Mouse (Mus musculus): ENCODE results near the gene Eif3g. TPM values are rescaled to one million over a fixed set of nuclear protein-coding genes. Genes with fewer than 3 reads are reported as not detected.

Gene Eif3g
- polyA plus RNA-seq, 1 experiment from 2014 or later, result 131 TPM

DNA sequence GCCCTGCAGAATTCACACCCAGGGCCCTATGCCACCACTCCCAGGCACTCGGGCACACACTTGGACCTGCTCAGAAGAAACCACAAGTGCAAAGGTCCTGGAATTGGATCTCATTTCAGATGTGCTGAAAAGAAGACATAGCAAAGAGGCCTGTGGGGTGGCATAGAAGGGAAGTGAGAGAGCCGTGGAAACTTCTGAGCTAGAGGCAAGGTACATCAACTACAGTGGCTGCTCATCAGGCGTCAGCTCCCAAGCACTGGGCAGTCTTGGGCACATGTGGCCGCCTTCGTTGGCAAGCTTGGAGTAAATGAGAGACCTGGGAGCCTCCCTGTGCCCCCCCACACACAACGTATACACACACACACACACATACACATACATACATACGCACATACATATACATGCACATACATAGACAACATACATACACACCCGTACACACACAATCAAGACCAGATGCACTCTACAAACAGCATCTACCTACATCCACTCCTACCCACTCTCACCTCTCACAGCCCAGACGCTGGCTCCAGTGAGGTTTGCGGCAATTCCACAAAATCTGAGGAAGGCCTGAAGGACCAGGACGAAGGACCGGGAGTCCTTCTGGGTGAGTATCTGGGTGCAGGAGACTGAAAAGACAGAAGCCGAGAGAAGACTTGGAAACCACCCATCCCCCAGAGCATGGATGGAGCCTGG is 19.2 kb downstream of the Eif3g start, which contains the start of gene Angptl6:
Angptl6 (minus strand) TSS at position 631 of the 696 bp plus-strand sequence.
- Histone ChIP-seq H3K27ac (ENCODE audit: low read depth, low read length) (peak within 1 kb of the TSS; percentile 86), H3K27me3 (replicated peaks; ENCODE audit: control insufficient read depth, insufficient read depth, low read length) (no peaks in the 10 kb centered on the region), H3K4me3 (ENCODE audit: low read depth, low read length) (peak within 1 kb of the TSS; percentile 36), H3K9ac (ENCODE audit: low read depth, low read length) (peak within 1 kb of the TSS; percentile 28; the same call in 1 of the 2 replicates), H3K4me1 (replicated peaks; ENCODE audit: control insufficient read depth, insufficient read depth, low read length) (no peaks in the 10 kb centered on the region), H3K36me3 (ENCODE audit: control insufficient read depth, insufficient read depth) (0 out of 2 replicates have a peak, but pooled peaks cover 5% of the 10 kb centered on the region), H3K9me3 (ENCODE audit: control insufficient read depth) (no peaks in the 10 kb centered on the region), H3K4me2 (replicated peaks; ENCODE audit: low read depth) (peak within 1 kb of the TSS; percentile 74)
- WGBS, result 74% methylated on average over 13 of the region's 13 CpGs
- no peak for TF ChIP-seq CTCF (IDR thresholded peaks at IDR 0.05; ENCODE audit: low read depth)
- ATAC-seq, result no peak

DNA sequence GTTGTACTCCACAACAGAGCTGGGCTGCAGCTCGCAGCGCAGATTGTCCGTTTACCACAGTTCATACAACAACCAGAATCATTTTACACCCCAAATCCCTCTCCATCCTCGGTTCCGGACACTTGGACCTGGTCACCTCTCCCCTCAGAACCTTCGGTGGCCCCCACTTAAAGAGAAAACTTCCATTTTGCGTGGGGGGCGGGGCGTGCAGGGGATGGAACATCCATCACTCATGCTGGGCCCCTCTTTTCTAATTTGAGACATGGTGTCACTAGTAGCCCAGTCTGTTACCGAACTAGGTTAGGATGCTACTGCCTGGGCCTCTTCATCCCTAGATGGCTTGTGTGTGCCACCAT is 19.7 kb downstream of the Eif3g start:
- no peaks in the 10 kb centered on the region for H3K9me3 ChIP-seq (ENCODE audit: control insufficient read depth)
- peak overlapping the region; percentile 74 for H3K4me2 ChIP-seq (replicated peaks; ENCODE audit: low read depth)
- TF ChIP-seq CTCF (IDR thresholded peaks at IDR 0.05; ENCODE audit: low read depth), result no peak
- peak overlapping the region; percentile 28; the same call in 1 of the 2 replicates for H3K9ac ChIP-seq (ENCODE audit: low read depth, low read length)
- H3K4me3 ChIP-seq (ENCODE audit: low read depth, low read length), result peak overlapping the region; percentile 36
- H3K4me1 ChIP-seq (replicated peaks; ENCODE audit: control insufficient read depth, insufficient read depth, low read length), result no peaks in the 10 kb centered on the region
- no peaks in the 10 kb centered on the region for H3K27me3 ChIP-seq (replicated peaks; ENCODE audit: control insufficient read depth, insufficient read depth, low read length)
- H3K27ac ChIP-seq (ENCODE audit: low read depth, low read length), result peak overlapping the region; percentile 86
- H3K36me3 ChIP-seq (ENCODE audit: control insufficient read depth, insufficient read depth), result peaks cover 7% of the 10 kb centered on the region
- no peak for ATAC-seq
- WGBS, result 14% methylated on average over 10 of the region's 10 CpGs

DNA sequence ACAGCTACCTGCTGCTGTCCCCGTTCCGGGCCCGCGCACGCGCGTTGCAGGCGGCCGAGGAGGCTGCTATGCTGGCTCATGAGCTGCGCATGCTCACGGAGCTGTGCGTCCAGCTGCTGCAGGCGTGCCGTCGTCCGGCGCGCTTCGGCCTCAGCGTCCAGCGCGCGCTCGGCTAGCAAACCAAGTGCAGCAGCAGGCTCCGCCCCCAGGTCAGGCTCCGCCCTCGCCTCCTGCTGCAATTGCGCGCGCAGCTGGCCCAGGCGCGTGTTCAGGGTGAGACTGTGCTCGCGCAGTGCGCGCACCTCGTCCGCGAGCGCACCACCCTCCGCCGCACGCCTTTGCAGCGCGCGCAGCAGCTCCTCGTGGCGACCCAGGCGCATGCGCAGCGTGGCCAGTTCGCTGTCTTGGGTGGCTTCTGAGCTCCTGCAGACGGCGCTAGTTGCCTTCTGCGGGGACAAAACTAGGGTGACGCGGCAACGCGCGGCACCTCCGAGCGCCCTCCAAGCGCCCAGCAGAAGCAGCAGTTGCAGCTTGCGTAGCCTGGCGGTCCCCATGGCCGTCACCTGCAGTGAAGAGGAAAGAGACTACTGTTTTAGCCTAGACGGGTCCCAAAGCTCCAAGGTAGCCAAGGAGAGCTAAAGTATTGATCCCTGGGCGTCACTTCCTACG is 20.2 kb downstream of the Eif3g start:
- peak; percentile 98 for TF ChIP-seq CTCF (IDR thresholded peaks at IDR 0.05; ENCODE audit: low read depth)
- Histone ChIP-seq H3K27ac (ENCODE audit: low read depth, low read length) (peak overlapping the region; percentile 86), H3K36me3 (ENCODE audit: control insufficient read depth, insufficient read depth) (peaks cover 12% of the 10 kb centered on the region), H3K27me3 (replicated peaks; ENCODE audit: control insufficient read depth, insufficient read depth, low read length) (no peaks in the 10 kb centered on the region), H3K4me2 (replicated peaks; ENCODE audit: low read depth) (peak overlapping the region; percentile 74), H3K4me3 (ENCODE audit: low read depth, low read length) (peak overlapping the region; percentile 36), H3K9ac (ENCODE audit: low read depth, low read length) (peak overlapping the region; percentile 28; the same call in 1 of the 2 replicates), H3K9me3 (ENCODE audit: control insufficient read depth) (no peaks in the 10 kb centered on the region), H3K4me1 (replicated peaks; ENCODE audit: control insufficient read depth, insufficient read depth, low read length) (no peaks in the 10 kb centered on the region)
- WGBS, result under 1% methylated on average over 69 of the region's 69 CpGs
- peak; percentile 97 for ATAC-seq

DNA sequence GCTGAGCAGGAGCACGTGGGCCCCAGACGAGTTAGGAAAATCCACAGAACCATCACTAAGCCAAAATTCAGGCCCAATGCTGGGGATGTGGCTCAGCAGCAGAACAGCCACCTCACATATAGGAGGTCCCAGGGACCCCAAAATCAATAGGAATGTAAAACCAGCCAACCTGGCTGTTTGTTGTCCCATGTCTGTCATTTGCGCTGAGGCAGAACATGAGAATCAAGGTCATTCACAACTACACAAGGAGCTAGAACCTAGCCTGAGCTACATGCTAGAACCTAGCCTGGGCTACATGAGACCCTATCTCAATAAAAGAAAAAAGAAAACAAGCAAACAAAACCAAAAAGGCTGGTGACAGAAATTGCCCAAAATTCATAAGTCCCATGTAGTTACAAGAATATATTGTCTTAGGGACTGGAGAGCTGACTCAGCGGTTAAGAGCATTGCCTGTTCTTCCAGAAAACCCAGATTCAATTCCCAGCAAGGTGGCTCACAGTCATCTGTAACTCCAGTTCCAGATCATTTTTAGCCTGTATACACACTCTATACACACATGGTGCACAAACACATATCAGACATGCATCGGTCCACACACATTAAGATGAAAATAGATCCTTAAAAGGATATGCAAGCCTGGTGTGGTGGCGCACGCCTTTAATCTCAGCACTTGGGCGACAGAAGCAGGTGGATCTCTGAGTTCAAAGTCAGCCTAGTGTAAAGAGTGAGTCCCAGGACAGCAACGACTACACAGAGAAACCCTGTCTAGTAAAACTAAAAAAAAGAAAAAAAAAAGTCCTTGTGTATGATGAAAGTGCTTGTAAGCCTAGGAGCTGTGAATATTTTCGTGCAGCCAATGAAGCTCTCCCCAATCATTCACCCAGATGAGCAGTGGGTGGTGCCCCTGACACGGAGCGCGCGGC is 21.0 kb downstream of the Eif3g start:
- Histone ChIP-seq H3K4me1 (replicated peaks; ENCODE audit: control insufficient read depth, insufficient read depth, low read length) (no peaks in the 10 kb centered on the region), H3K4me2 (replicated peaks; ENCODE audit: low read depth) (peak overlapping the region; percentile 66), H3K36me3 (ENCODE audit: control insufficient read depth, insufficient read depth) (peaks cover 20% of the 10 kb centered on the region), H3K9me3 (ENCODE audit: control insufficient read depth) (no peaks in the 10 kb centered on the region), H3K9ac (ENCODE audit: low read depth, low read length) (peak overlapping the region; percentile 22; the same call in 1 of the 2 replicates), H3K4me3 (ENCODE audit: low read depth, low read length) (peak overlapping the region; percentile 29), H3K27ac (ENCODE audit: low read depth, low read length) (no peak overlapping the region), H3K27me3 (replicated peaks; ENCODE audit: control insufficient read depth, insufficient read depth, low read length) (no peaks in the 10 kb centered on the region)
- ATAC-seq, result no peak; the same call in 1 of the 2 replicates
- whole genome bisulfite sequencing, result 32% methylated on average over 14 of the region's 14 CpGs
- TF ChIP-seq CTCF (IDR thresholded peaks at IDR 0.05; ENCODE audit: low read depth), result no peak

DNA sequence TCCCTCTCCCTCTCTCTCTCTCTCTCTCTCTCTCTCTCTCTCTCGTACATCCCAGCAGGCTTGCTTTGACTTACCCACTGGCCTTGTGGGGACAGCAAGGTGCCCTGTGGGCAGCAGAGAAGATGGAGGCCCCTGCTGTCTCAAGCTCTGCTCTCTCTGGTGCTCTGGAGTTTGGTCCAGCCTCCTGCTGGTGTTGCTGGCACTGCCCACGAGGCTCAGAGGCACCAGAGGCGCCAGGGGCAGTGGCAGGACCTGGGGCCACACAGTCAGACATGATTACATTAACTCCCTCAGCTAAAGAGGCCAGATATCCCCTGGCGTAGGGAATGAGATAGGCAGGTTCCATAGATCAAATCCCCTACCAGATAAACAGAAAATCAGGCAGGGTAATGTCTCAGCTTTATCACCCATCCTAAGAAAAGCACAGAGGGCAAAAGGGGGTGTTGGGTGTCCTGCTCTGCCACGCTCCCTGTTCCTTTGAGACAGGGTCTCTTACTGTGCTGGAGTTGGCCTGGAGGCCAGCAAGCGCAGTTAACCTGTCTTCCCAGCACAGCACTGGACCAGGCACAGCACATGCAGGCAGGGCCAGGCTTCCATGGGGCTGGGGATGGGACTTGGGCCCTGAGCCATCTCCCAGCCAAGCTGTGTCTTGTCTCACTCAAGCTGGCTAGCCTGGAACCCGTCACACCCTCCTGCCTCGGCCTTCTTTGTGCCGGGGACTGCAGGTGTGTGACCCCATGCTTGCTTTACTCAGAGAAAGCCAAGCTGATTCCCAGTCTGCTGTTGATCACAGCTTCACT is 21.9 kb downstream of the Eif3g start:
- no peak overlapping the region for H3K9ac ChIP-seq (ENCODE audit: low read depth, low read length)
- no peak overlapping the region for H3K4me3 ChIP-seq (ENCODE audit: low read depth, low read length)
- peaks cover 21% of the 10 kb centered on the region for H3K36me3 ChIP-seq (ENCODE audit: control insufficient read depth, insufficient read depth)
- 74% methylated on average over 8 of the region's 9 CpGs for WGBS
- H3K4me2 ChIP-seq (replicated peaks; ENCODE audit: low read depth), result no peak overlapping the region
- no peak overlapping the region for H3K27ac ChIP-seq (ENCODE audit: low read depth, low read length)
- TF ChIP-seq CTCF (IDR thresholded peaks at IDR 0.05; ENCODE audit: low read depth), result no peak
- ATAC-seq, result no peak
- H3K27me3 ChIP-seq (replicated peaks; ENCODE audit: control insufficient read depth, insufficient read depth, low read length), result no peaks in the 10 kb centered on the region
- no peaks in the 10 kb centered on the region for H3K4me1 ChIP-seq (replicated peaks; ENCODE audit: control insufficient read depth, insufficient read depth, low read length)
- H3K9me3 ChIP-seq (ENCODE audit: control insufficient read depth), result no peaks in the 10 kb centered on the region
